Mouse (Mus musculus): Measurements from ENCODE around the gene Flot1. TPM values are rescaled to one million over a fixed set of nuclear protein-coding genes. Genes with fewer than 3 reads are reported as not detected.

The Flot1 gene
- total and polyA plus RNA-seq, 2 experiments: 18.0 to 26.7 TPM

DNA sequence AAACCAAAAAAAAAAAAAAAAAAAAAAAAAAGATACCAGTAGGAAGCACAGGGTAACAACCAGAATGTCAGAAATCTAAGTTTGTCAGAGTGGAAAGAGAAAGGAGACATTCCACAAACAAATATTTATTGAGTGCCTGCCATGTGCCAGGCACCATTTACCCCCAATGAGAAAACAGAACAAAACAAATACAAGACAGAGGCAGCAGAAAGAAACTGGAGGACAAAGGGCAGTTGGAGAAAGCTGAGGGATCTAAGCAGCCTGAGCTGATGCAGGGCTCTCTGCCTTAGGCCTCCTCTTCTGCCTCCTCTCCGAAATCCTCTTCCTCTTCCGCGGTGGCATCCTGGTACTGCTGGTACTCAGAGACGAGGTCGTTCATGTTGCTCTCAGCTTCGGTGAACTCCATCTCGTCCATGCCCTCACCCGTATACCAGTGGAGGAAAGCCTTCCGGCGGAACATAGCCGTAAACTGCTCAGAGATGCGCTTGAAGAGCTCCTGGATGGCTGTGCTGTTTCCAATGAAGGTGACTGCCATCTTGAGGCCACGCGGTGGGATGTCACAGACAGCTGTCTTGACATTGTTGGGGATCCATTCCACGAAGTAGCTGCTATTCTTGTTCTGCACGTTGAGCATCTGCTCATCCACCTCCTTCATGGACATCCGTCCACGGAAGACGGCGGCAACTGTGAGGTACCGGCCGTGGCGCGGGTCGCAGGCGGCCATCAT lies 11.8 kb downstream of the Flot1 start:
- WGBS: 63% methylated on average over 26 of the region's 26 CpGs
- H3K4me1 ChIP-seq (ENCODE audit: control insufficient read depth, insufficient read depth, low read length): peaks cover 17% of the 10 kb centered on the region
- H3K9ac ChIP-seq (ENCODE audit: low read depth, low read length): no peak overlapping the region; the same call in 1 of the 2 replicates
- no peak overlapping the region for H3K4me3 ChIP-seq (ENCODE audit: insufficient read depth, low read depth, low read length)
- peak; percentile 83 for DNase-seq (ENCODE audit: extremely low read depth, low read depth, low spot score)
- H3K36me3 ChIP-seq (ENCODE audit: control insufficient read depth, insufficient read depth, low read length): no peaks in the 10 kb centered on the region; the same call in 1 of the 2 replicates
- TF ChIP-seq POLR2A (IDR thresholded peaks at IDR 0.05; ENCODE audit: extremely low read depth, insufficient read depth, low read length): no peak
- no peak for TF ChIP-seq CTCF (IDR thresholded peaks at IDR 0.05; ENCODE audit: low read depth, low read length)
- peak overlapping the region; percentile 19; the same call in 1 of the 2 replicates for H3K27ac ChIP-seq (replicated peaks; ENCODE audit: insufficient read depth, low read depth, low read length)
- H3K79me2 ChIP-seq (ENCODE audit: control insufficient read depth, insufficient read depth, low read length): no peaks in the 10 kb centered on the region
- no peaks in the 10 kb centered on the region for H3K27me3 ChIP-seq (ENCODE audit: control insufficient read depth, insufficient read depth, low read length)

DNA sequence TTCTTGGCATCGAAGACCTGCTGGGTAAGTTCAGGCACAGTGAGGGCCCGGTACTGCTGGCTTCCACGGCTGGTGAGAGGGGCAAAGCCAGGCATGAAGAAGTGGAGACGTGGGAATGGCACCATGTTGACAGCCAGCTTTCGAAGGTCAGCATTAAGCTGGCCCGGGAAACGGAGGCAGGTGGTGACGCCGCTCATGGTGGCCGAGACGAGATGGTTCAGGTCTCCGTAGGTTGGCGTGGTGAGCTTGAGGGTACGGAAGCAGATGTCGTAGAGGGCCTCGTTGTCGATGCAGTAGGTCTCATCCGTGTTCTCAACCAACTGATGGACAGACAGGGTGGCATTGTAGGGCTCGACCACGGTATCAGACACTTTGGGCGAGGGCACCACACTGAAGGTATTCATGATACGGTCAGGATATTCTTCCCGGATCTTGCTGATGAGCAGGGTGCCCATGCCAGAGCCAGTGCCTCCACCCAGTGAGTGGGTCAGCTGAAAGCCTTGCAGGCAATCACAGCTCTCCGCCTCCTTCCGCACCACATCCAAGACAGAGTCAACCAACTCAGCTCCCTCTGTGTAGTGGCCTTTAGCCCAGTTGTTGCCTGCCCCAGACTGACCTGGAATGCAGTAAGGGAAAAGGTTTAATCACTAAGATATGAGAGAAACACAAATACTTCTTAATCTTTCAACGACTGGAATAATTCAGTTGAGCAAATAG lies 12.6 kb downstream of the Flot1 start:
- Histone ChIP-seq H3K27me3 (ENCODE audit: control insufficient read depth, insufficient read depth, low read length) (no peaks in the 10 kb centered on the region), H3K4me3 (ENCODE audit: insufficient read depth, low read depth, low read length) (no peak overlapping the region), H3K36me3 (ENCODE audit: control insufficient read depth, insufficient read depth, low read length) (no peaks in the 10 kb centered on the region; the same call in 1 of the 2 replicates), H3K9ac (ENCODE audit: low read depth, low read length) (no peak overlapping the region), H3K79me2 (ENCODE audit: control insufficient read depth, insufficient read depth, low read length) (no peaks in the 10 kb centered on the region), H3K27ac (replicated peaks; ENCODE audit: insufficient read depth, low read depth, low read length) (no peak overlapping the region), H3K4me1 (ENCODE audit: control insufficient read depth, insufficient read depth, low read length) (peaks cover 17% of the 10 kb centered on the region)
- no peak for DNase-seq (ENCODE audit: extremely low read depth, low read depth, low spot score)
- WGBS: 77% methylated on average over 26 of the region's 26 CpGs
- TF ChIP-seq CTCF (IDR thresholded peaks at IDR 0.05; ENCODE audit: low read depth, low read length): no peak
- no peak for TF ChIP-seq POLR2A (IDR thresholded peaks at IDR 0.05; ENCODE audit: extremely low read depth, insufficient read depth, low read length)

DNA sequence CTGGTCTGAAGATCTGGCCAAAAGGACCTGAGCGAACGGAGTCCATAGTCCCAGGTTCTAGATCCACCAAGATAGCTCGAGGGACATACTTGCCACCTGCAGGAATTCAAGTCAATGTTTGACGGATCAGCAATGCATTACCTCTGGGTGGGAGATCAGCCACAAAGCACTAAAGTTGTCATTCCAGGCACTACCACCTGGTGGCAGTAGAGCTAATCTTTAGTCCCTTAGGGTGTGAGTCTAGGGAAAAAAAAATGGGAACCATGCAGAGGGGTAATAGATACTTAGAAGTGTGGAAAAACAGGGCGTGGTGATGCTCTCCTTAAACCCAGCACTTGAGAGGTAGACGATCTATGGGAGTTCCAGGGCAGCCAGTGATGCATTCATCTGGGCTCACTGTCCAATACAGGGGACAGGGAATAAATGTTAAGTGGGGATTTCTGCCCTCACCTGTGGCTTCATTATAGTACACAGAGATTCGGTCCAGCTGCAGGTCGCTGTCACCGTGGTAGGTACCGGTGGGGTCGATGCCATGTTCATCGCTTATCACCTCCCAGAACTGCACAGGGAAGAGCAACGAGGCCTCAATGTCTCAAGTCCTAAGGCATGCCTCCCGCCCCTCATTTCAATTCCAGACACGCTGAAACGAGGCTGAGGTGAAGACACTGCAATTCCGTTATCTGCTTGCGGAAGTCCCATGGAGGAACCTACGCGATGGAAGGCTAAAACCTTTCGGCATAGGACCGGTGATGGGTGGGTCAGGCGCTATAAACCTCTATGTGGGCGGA lies 13.3 kb downstream of the Flot1 start:
- H3K79me2 ChIP-seq (ENCODE audit: control insufficient read depth, insufficient read depth, low read length): no peaks in the 10 kb centered on the region
- peak overlapping the region; percentile 90 for H3K4me3 ChIP-seq (ENCODE audit: insufficient read depth, low read depth, low read length)
- TF ChIP-seq CTCF (IDR thresholded peaks at IDR 0.05; ENCODE audit: low read depth, low read length) (peak; percentile 46), POLR2A (IDR thresholded peaks at IDR 0.05; ENCODE audit: extremely low read depth, insufficient read depth, low read length) (no peak)
- H3K4me1 ChIP-seq (ENCODE audit: control insufficient read depth, insufficient read depth, low read length): peaks cover 17% of the 10 kb centered on the region
- 7% methylated on average over 24 of the region's 24 CpGs for WGBS
- no peaks in the 10 kb centered on the region for H3K27me3 ChIP-seq (ENCODE audit: control insufficient read depth, insufficient read depth, low read length)
- H3K36me3 ChIP-seq (ENCODE audit: control insufficient read depth, insufficient read depth, low read length): no peaks in the 10 kb centered on the region; the same call in 1 of the 2 replicates
- H3K27ac ChIP-seq (replicated peaks; ENCODE audit: insufficient read depth, low read depth, low read length): 0 out of 2 replicates have a peak overlapping the region, but pooled peaks have one; percentile 11
- H3K9ac ChIP-seq (ENCODE audit: low read depth, low read length): peak overlapping the region; percentile 24
- peak; percentile 66 for DNase-seq (ENCODE audit: extremely low read depth, low read depth, low spot score)

GRCm38 (mm10) chr17:35836991-35837422 lies 14.0 kb downstream of the Flot1 start:
- Histone ChIP-seq H3K4me1 (ENCODE audit: control insufficient read depth, insufficient read depth, low read length) (peaks cover 18% of the 10 kb centered on the region), H3K9ac (ENCODE audit: low read depth, low read length) (peak overlapping the region; percentile 71), H3K27me3 (ENCODE audit: control insufficient read depth, insufficient read depth, low read length) (no peaks in the 10 kb centered on the region), H3K27ac (replicated peaks; ENCODE audit: insufficient read depth, low read depth, low read length) (peak overlapping the region; percentile 73; the same call in 1 of the 2 replicates), H3K36me3 (ENCODE audit: control insufficient read depth, insufficient read depth, low read length) (no peaks in the 10 kb centered on the region; the same call in 1 of the 2 replicates), H3K79me2 (ENCODE audit: control insufficient read depth, insufficient read depth, low read length) (no peaks in the 10 kb centered on the region), H3K4me3 (ENCODE audit: insufficient read depth, low read depth, low read length) (peak overlapping the region; percentile 90)
- no peak for DNase-seq (ENCODE audit: extremely low read depth, low read depth, low spot score)
- TF ChIP-seq CTCF (IDR thresholded peaks at IDR 0.05; ENCODE audit: low read depth, low read length) (no peak), POLR2A (IDR thresholded peaks at IDR 0.05; ENCODE audit: extremely low read depth, insufficient read depth, low read length) (no peak)
- WGBS: under 1% methylated on average over 25 of the region's 25 CpGs

GRCm38 (mm10) chr17:35837487-35837886 lies 14.5 kb downstream of the Flot1 start:
- Histone ChIP-seq H3K4me3 (ENCODE audit: insufficient read depth, low read depth, low read length) (peak overlapping the region; percentile 90), H3K4me1 (ENCODE audit: control insufficient read depth, insufficient read depth, low read length) (peaks cover 18% of the 10 kb centered on the region), H3K36me3 (ENCODE audit: control insufficient read depth, insufficient read depth, low read length) (no peaks in the 10 kb centered on the region), H3K79me2 (ENCODE audit: control insufficient read depth, insufficient read depth, low read length) (no peaks in the 10 kb centered on the region), H3K9ac (ENCODE audit: low read depth, low read length) (peak overlapping the region; percentile 71), H3K27me3 (ENCODE audit: control insufficient read depth, insufficient read depth, low read length) (no peaks in the 10 kb centered on the region), H3K27ac (replicated peaks; ENCODE audit: insufficient read depth, low read depth, low read length) (peak overlapping the region; percentile 73)
- DNase-seq (ENCODE audit: extremely low read depth, low read depth, low spot score): no peak
- under 1% methylated on average over 18 of the region's 18 CpGs for WGBS
- TF ChIP-seq POLR2A (IDR thresholded peaks at IDR 0.05; ENCODE audit: extremely low read depth, insufficient read depth, low read length): no peak
- no peak for TF ChIP-seq CTCF (IDR thresholded peaks at IDR 0.05; ENCODE audit: low read depth, low read length)

Data from liver, adult 2 months (tissue).